Mouse (Mus musculus) brain, embryonic 18.5 days (tissue): ENCODE data around the gene Tmem198.

Experiments
- DNase-seq: peaks from one replicate; pipeline ENCODE4 v3.0.0-alpha.2; 2012; ENCODE audit warnings: low read depth, low spot score

Tmem198 gene

DNA sequence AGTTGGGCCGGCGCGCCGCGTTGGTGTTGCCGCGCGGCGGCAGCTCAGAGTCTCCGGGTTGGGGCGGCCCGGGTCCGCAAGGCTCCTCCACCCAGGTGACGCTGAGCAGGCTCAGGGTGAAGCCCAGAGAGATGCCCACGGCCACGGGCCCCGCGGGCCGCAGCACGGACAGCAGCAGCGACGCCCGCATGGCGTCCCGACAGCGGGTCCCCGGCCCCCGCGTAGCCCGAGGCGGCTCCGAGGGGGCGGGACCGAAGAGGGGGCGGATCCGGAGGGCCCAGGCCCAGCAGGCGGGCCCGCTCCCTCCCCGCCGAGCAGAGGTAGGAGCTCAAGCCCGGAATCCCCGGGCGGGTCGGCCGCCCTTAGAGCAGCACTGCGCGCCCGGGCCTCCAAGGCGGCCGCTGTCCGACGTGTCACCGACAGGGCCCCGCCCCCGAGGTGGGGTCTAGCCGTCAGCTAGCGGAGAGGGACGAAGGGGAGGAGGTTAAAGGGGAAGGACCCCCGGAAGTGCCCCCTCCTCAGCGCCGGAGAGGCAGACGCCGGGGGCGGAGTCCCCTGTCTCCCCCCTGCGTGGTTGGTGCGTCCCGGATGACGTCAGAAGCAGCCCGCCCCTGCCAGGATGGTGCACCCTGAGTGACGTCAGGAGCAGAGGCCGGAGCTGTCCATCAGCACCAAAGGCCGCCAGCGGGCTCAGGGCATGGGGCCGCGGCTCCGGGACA lies at the start of gene Tmem198, which contains the start of gene Chpf:
Tmem198 (plus strand) TSS at position 617 of the 719 bp plus-strand sequence.
Chpf (minus strand) TSS at position 392 of the 719 bp plus-strand sequence.
- DNase-seq = peak; percentile 93

DNA sequence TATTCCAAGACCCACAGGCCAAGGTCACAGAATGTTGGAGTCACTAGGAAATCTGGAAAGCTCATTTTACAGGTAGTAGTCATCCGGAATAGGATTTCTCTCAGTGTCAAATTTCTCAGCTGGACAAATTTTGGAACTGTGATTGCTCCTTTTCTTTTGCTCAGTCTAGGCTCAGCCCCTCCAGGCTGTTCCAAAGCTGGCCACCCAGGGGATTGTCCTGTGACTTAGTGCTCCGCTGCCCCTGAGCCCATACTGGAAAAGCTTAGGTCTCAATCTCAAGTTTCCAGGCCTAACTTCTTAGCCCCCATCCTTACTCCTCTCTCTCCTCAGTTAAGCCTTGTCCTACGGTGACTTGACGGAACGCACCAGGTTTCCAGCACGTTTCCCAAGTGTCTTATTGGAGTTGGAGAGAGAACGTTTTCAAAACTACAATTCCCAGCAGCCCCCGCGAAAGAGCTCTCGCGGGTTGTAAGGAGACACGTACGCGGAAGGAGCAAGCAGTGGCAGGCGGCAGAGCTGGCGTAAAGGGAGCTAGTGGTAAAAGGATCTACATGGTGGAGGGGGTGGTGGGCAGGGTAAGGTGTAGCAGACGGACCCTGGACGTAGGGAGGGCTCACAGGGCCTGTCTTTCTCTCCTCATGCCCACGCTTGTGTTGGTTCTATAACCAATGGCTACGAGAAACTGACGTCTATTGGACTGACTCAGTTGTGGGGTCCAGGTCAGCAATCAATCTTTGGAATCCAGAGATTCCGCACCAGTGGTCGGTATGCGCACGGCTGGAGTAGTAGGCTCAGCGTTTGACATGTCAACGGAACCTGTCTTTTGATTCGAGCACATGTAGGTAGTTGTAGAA lies 43.6 kb upstream of the Tmem198 start, which contains the start of gene Gmppa:
Gmppa (plus strand) TSS at position 456 of the 854 bp plus-strand sequence.
- DNase-seq = peak; percentile 74

DNA sequence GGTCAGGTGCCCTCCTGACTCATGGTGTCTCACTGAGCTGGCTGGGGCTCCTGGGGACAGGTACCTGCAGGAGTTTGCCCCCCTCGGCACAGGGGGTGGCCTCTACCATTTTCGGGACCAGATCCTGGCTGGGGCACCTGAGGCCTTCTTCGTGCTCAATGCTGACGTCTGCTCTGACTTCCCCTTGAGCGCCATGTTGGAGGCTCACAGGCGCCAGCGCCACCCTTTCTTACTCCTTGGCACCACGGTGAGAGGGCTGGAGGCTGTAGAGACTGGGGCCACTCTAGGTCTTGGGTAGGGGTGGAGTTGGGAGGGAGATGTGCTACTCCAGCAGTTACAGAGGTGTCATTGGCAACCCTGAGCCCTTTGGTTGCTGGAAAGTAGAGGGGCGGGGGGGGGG lies 40.5 kb upstream of the Tmem198 start:
- DNase-seq = no peak

DNA sequence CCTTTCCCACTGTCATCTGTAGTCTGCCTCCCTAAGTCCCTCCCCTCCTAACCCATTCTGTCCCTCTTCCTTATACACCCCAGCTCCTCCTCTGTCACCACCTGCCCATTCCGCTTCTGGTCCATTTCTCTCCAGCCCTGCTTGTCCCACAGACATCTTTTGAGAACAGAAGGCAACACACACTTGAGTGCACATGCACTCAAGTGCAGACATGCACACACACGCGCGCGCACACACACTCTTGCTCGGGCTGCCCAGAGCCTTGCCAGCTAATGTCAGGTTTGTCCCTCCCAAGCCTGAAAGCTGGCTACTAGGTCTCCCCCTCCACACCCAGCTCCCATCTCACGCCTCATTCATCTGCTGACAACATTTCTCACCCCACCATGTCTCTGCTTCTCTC lies 38.7 kb upstream of the Tmem198 start:
- no peak for DNase-seq

DNA sequence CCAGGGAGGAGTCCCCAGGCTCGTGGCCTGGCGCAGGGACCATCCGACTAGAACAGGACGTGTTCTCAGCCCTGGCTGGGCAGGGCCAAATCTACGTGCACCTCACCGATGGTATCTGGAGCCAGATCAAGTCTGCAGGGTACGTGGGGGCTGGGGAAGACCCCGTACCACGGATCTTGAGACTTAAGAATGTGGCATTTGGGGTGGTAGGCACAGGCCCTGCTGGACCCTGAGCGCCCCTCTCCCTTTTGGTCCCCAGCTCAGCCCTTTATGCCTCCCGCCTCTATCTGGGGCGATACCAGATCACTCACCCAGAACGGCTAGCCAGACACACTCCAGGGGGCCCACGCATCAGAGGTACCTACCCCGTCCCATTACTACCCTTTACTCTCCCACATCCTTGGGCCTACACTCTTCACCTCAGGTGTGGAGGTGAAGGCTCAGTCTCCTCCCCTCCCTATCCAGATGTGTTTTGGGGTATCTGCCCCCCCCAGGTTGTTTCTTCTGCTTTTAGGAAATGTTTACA lies 37.8 kb upstream of the Tmem198 start:
- no peak for DNase-seq

DNA sequence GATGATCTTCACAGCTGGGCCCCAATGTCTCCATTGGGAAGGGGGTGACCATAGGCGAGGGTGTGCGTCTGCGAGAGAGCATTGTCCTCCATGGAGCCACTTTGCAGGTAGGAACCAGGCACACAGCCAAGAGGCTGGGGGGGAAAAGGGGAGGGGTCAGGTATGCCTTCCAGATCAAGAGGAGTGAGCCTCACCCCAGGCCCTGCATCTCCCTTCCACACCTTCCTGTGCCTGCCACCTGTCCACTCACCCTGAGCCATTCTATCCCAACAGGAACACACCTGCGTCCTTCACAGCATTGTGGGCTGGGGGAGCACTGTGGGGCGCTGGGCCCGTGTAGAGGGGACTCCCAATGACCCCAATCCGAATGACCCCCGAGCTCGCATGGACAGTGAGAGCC lies 37.2 kb upstream of the Tmem198 start:
- DNase-seq = no peak

DNA sequence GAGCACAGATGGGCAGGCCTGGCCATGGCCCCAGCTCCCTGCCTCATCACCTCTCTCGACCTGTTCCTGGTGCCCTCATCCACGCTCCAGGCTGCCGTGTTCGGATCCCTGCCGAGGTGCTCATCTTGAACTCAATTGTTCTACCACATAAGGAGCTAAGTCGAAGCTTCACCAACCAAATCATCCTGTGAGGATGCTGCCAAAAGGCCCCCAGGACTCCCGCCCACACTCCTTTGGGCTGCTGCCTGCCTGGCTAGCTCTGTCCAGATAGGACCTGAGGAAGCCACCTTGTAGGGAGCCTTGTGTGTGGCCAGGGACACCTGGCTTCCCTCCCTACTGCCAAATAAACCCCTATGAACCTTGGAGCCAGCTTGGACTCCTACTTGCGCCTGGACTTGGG lies 36.5 kb upstream of the Tmem198 start:
- DNase-seq = no peak

DNA sequence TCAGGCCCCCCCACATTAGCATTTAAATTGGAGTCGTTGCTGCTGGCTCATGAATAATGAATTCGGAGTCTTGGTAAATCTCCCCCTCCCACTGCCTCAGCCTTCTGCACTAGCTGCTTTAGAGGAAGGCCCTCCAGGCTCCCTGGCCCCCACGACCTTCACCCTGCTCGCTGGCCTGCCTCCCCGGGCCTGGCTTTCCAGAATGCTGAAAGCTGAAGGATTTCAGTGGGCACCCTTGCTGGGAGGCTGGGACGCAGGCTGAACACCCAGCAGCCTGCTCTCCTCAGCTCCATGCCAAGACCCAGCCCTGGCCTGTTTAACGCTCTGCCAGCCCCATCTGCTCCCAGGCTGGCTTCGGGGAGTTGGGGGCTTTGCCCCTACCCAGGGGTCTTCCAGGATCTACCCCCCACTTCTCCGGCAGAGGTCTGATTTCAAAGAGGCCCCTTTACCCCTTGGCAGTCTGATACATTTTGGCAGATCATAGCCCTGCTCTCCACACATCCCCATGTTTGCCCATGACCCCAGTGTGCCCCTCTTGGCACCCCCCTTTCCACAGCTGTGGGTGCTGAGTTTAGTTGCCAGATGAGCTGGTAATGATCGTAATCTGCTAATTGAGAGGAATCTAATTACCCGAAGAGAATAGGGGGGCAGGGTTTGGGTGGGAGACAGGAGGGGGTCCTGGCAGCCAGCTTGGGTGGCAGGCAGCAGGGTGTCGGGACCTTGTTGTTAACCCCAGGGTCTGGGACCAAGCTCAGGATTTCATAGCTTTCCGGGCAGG lies 35.9 kb upstream of the Tmem198 start:
- no peak for DNase-seq

DNA sequence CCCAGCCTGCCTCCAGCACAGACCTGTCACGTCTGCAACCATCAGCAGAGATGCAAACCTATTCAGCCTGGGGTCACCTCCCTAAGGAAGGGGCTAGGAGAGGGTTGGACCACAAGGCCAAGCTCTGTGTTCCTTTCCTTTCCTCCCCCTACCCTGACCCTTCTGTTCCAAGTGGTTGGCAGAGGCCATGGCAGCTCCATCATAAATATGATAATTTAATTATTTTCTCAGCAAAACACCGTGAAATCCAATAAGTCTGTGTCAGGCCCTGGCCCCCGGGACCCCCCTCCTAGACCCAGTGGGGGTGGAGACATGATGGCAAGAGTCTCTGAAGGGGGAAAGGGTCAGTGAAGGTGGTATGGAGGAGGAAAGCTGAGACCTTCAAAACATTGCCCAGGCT lies 35.1 kb upstream of the Tmem198 start:
- no peak for DNase-seq

DNA sequence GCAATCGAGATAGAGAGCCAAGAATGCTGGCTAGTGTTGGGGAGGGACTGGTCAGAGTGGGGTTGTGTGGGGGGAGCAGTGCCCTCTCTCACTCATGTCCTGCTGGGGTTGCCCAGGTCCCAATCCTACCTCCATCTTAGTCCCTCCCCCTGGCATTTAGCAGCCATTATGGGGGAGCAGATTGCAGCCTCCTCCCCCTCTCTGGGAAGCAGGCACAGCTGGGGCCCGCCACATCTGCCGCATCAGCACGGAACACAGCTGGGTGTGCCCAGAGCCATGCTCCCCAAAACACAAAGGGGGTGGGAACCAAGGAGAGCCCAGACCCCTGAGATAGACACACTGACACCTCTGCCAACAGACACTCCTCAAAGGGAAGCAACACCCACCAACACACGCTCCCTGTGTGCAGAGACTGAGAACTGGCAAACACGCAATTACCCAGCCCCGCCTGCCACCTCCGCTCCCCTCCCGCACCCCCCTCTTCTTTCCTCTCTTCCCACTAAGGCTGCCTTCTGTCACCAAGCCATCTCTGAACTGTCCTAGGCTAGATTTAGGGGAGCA lies 34.1 kb upstream of the Tmem198 start:
- no peak for DNase-seq

DNA sequence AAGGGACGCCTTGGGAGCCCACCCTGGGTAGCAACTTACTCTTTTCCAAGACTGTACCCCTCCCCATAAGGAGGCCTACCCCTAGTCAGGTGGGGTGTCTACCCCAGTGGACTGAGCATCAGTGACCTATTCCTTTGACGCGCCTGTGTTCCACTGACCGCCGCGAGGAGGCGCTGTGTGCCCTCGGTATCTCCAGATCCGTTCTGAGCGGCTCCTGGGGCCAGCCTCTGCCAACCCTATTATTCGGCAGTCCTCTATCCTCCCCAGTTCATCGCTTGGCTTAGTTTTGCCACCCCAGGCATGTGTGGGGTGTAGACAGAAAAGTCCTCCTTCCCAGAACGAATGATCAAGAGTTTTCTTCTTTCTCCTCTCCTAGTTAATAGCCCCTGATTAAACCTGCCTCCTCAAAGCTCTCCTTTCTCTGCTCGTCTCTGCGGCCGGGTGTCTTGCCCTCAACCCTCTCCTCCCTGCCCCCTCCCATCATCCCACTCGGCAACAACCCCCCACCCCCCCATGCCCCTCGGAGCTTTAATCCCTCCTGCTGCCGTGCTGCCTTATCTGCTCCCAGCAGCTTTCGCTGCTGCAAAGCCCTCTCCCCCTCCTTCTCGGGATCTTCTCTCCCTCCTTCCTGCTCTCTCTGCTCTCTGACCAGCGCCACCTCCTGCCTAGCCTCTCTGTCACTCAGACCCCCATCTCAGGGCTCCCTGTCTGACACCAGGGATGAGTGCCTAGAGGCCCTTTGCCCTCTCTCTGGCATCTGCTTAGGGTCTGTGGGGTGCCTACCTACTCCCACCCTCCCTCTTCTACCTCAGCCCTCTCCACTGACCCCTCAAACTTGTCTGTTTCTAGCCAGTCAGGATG lies 33.4 kb upstream of the Tmem198 start:
- no peak for DNase-seq

DNA sequence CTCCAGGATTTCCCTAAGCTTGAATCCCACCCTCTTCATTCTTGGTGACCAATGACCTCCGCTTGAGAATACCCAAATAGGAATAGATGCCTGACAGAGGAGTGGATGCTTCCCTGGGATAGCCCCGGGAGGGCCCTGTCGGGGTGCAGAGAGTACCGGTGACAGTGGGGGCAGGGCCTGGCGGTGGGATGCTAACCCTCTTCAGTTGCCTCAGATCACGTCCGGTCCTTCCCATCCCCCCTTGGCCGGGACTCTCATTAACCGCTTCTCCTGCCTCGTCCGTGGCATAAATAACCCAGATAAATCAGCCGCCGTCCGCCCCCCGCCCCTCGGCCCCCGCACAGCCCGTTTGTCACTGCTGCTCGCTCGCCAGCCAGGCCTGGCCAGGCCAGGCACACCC lies 32.7 kb upstream of the Tmem198 start:
- no peak for DNase-seq

DNA sequence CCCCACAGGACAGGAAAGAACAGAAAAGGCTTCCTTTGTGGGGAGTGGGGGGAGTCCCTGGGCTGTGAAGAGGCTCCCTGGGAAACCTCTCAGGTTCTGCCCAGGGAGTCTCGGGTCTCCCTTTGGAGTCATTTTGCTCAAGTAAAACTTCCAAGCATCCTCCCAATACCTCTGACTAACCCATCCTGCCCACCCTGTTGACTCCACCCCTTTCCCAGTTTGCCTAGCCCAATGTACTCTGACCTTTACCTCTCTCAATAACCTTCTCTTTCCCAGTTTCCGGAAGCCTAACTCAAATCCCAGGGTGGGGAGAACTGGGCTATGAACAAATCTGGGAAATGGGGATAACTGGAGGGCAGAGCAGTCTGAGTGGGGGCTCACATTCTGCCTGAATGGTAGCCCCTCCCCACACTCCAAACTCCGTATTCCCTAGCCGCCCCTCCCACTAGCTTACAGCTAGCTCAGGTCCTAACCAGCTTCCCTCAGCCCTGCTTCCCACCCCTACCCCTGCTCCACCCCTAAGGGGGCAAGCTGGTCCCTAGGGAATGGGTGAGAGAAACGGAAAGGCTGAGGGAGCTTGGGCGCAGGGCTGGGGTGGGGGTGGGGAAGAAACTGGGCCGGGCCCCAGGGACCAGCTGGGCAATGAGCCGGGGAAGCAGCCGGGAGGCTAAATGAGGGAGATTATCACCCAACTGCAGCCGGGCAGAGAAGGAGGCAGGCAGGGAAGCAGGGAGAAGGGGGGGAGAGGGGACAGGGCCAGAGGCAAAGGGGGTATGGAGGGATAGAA lies 31.9 kb upstream of the Tmem198 start:
- DNase-seq = no peak

DNA sequence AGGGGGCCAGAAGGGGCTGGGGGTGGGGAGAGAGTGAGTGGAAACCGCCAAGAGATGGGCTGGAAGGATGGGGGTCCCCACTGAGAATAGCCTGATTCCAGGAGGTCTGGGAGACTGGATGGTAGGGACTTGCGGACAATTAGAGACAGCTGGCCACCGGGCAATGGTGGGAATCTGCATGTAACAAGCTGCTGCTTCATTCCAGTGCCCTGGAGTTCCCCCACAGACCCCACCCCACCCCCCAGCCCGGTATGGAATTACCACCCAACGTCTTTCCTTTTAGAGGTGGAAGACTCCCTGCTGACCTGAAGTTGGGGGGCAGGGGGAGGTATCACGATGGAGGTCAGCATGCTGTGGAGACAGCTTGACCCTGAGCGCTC lies 31.3 kb upstream of the Tmem198 start:
- DNase-seq = no peak

DNA sequence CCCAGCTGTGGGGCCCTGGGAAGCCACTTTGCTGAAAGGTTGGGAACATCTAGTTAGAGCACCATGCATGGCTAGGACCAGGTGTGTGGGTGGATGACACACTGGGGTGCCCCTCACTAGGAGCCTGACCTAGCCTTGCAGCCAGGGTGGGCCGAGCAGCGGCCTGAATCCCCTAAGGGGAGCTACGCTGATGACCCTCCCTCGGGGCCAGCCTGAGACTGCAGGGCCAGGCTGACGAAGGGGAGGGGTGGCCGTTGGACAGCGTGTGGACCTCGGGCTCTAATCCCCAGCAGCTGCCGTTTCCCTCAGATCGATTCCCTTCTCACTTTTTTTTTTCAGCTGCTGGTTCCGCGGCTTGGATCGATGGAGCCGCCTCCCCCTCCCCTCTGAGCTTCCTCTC lies 30.4 kb upstream of the Tmem198 start:
- DNase-seq = no peak

DNA sequence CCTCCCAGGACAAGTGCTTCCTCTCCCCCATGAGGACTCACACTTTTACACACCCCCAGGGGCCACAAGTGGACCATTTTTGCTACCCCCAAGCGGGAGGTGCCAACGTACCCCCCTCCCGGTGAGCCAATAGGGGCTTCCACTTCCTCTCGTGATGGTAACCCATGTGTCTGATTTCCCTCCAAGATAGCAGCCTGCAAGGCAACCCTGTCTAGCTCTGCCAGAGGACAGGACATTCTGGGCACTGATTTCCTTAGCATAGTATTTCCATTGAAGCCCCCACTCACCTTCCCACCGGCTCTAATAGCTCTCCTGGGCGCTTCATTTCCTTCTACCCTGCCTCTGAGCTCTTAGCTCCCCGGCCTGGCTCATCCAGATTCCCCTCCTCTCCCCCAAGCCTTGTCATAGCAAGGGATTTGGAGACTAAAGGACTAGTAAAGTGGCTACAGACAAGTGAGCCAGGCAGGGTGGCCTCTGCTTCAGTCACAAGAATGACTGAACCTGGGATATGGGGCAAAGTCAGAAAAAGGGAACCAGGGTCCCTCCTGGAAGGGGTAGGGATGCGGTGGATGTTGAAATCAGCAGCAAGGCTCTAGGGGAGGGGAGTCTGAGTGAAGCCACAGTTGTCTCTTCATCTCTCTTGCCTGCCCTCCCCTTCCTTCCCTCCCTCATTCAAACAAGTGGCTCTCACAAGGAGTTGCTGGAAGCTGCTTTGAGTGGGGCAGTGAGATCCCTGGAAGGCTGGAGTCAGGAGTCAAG lies 29.8 kb upstream of the Tmem198 start:
- no peak for DNase-seq

DNA sequence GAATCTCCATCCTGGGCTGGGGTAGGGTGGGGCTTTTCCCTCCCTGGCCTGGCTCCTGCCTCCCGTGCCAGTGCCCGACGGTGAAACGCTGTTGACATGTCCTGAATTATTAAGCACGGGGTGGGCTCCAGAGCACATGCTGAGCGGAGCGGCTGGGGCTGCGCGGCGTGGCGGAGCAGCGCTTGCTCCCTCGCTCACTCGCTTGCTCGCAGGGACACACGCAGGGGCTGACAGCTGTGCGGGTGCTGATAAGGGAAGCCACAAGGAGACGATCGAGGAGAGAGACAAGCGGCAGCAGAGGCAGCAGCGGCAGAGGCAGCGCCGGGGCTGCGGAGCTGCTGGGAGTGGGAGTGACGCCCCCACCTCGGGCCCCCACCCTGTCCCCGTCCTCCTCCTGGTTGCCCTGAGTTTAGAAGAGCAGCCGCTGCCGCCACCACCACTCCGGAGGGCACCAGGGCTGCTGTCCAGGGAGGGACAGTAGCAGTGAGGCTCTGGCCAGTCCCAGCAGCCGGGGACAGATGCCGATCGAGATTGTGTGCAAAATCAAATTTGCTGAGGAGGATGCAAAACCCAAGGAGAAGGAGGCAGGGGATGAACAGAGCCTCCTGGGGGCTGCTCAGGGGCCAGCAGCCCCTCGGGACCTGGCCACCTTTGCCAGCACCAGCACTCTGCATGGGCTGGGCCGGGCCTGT lies 28.9 kb upstream of the Tmem198 start, which contains the start of gene Asic4:
Asic4 (plus strand) TSS at position 123 of the 692 bp plus-strand sequence.
- no peak for DNase-seq

DNA sequence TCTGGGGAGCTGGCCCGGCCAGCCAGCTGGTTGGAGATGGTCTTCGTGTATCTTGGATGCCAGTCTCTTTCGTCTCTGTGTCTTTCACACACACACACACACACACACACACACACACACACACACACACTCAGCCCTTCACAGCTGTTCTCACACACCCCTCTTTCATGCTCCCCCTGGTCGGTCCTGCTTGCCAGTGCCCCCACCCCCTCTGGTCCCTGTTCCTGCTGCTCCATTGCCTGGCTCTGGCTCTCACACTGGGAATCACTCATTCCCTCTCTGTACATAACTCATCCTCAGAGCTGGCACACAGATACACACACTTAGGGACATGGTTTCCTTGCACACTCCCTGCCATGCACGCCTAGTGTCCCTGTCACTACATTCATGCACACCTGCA lies 27.4 kb upstream of the Tmem198 start:
- DNase-seq = no peak
